Mouse (Mus musculus) MEL (cell line): ENCODE measurements at regions not wholly inside any gene's neighbourhood (a gene's known extent, or its start where the extent isn't known, plus 50 kb on each side); places are given as distances from the start of the nearest gene placed in this dataset.

Experiments used
- CTCF ChIP-seq, 3 experiments: IDR thresholded peaks in 2 of 3; conservative IDR thresholded peaks in 1 of 3; 2 replicates each; pipeline ENCODE4 v1.5.1; 2011 to 2012; ENCODE audit warnings: low read length in 3 of 3, low read depth in 2 of 3, mild to moderate bottlenecking in 2 of 3, improper control_type of control experiment in 1 of 3, inconsistent platforms in 1 of 3, mixed read lengths in 1 of 3, moderate library complexity in 1 of 3; ENCODE audit not compliant: control insufficient read depth in 1 of 3, insufficient read depth in 1 of 3, poor library complexity in 1 of 3, severe bottlenecking in 1 of 3
- EP300 ChIP-seq, 2 experiments: IDR thresholded peaks; 2 replicates each; pipeline ENCODE4 v1.6.1; 2011; ENCODE audit warnings: improper control_type of control experiment in 2 of 2, low read length in 2 of 2, low read depth in 1 of 2, mild to moderate bottlenecking in 1 of 2
- KAT2A ChIP-seq: conservative IDR thresholded peaks from 2 replicates; pipeline ENCODE4 v1.6.1; 2012; ENCODE audit warnings: low read depth, low read length, improper control_type of control experiment, inconsistent platforms
- NELFE ChIP-seq: IDR thresholded peaks from 2 replicates; pipeline ENCODE4 v1.6.1; 2011; ENCODE audit warnings: low read depth, low read length, improper control_type of control experiment
- RAD21 ChIP-seq: IDR thresholded peaks from 2 replicates; pipeline ENCODE4 v1.6.1; 2011; ENCODE audit warnings: mild to moderate bottlenecking, low read depth, low read length, improper control_type of control experiment
- TBP ChIP-seq: IDR thresholded peaks from 2 replicates; pipeline ENCODE4 v1.8.0; 2011; ENCODE audit warnings: low read depth, low read length, improper control_type of control experiment
- USF1 ChIP-seq: IDR thresholded peaks from 2 replicates; pipeline ENCODE4 v1.6.1; 2014; ENCODE audit warnings: low read depth, mild to moderate bottlenecking, inconsistent platforms, low read length, improper control_type of control experiment, moderate library complexity

DNA sequence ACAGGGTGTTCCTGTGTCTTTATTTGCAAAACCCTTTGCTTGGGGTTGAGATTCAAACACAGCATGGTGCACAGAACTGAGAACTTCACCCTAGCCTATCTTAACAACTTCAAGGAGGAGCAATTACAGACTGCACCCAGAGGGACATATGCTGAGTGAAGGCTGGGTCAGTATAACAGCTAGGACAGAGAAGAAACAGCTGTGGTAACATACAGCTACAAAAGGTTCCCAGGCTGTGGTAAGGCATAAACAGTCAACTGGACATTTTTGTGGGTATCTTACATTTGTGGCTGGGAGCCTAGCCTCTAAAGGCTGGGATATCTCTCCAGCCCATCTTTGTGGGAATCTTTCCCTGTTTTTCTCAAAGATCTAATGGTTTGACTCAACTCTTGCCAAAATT is 154.5 kb upstream of the Xylt1 start:
- TF ChIP-seq CTCF (IDR thresholded peaks at IDR 0.05 in 2 of 3, conservative IDR thresholded peaks at IDR 0.05 in 1 of 3; ENCODE audit: control insufficient read depth in 1 of 3, insufficient read depth in 1 of 3, low read depth in 2 of 3, low read length in 3 of 3, poor library complexity in 1 of 3, severe bottlenecking in 1 of 3) (no peak), RAD21 (no peak), TBP (no peak), NELFE (no peak), USF1 (no peak), KAT2A (no peak), EP300 (IDR thresholded peaks at IDR 0.05; ENCODE audit: low read depth in 1 of 2, low read length in 2 of 2) (no peak)
